Mouse (Mus musculus) stomach, embryonic 14.5 days (tissue): ENCODE results near the gene Cabin1. TPM values are rescaled to one million over a fixed set of nuclear protein-coding genes. Genes with fewer than 3 reads are reported as not detected.

Experiments
- ATAC-seq: fragments of 200-750 bp; cut with Nextera tagmentation; 2 replicates; pipeline ENCODE4 v1.8.0; 2017; ENCODE audit warnings: low read depth, moderate TSS enrichment; ENCODE audit not compliant: insufficient number of reproducible peaks, insufficient read depth, low FRiP score
- H3K27ac ChIP-seq: fragments of 300-500 bp; sonication (generic); 2 replicates; pipeline ENCODE4 v1.5.1; 2014; ENCODE audit warnings: mild to moderate bottlenecking, low read length, moderate library complexity, mixed read lengths
- H3K27me3 ChIP-seq: fragments of 300-500 bp; sonication (generic); 2 replicates; pipeline ENCODE4 v1.6.1; 2014; ENCODE audit warnings: low read length, control low read depth, mixed read lengths; ENCODE audit not compliant: control insufficient read depth, insufficient read depth
- H3K36me3 ChIP-seq: fragments of 300-500 bp; sonication (generic); 2 replicates; pipeline ENCODE4 v1.6.1; 2014; ENCODE audit warnings: mild to moderate bottlenecking, control low read depth, low read length, moderate library complexity, mixed read lengths; ENCODE audit not compliant: control insufficient read depth, insufficient read depth
- H3K4me1 ChIP-seq: fragments of 300-500 bp; sonication (generic); 2 replicates; pipeline ENCODE4 v1.6.1; 2014; ENCODE audit warnings: low read length, control low read depth, mixed read lengths; ENCODE audit not compliant: control insufficient read depth, insufficient read depth
- H3K4me2 ChIP-seq: fragments of 300-500 bp; sonication (generic); replicated peaks from 2 replicates; pipeline ENCODE4 v1.6.1; 2014; ENCODE audit warnings: low read depth, low read length, control low read depth
- H3K4me3 ChIP-seq: fragments of 300-500 bp; sonication (generic); 2 replicates; pipeline ENCODE4 v1.5.1; 2014; ENCODE audit warnings: low read depth, low read length, control low read depth
- H3K9ac ChIP-seq: fragments of 300-500 bp; sonication (generic); replicated peaks from 2 replicates; pipeline ENCODE4 v1.6.1; 2014; ENCODE audit warnings: low read depth, mild to moderate bottlenecking, control low read depth, low read length, moderate library complexity, mixed read lengths
- H3K9me3 ChIP-seq: fragments of 300-500 bp; sonication (generic); 2 replicates; pipeline ENCODE4 v1.6.1; 2016; ENCODE audit warnings: low read depth, low read length, control low read depth; ENCODE audit not compliant: control insufficient read depth
- WGBS: fragments of 180-500 bp; shearing (Covaris S2); extraction: QIAGEN DNeasy Blood & Tissue Kit; methylation state at CpG from one replicate; pipeline ENCODE4 v1.1.7; 2014; 5-methylcytosine and 5-hydroxymethylcytosine counted together
- polyA plus RNA-seq: library from polyadenylated mRNA; unstranded; fragments of >200 nt; fragmentation: Nextera tagmentation; extraction: Ambion mirVana; gene quantifications from 2 replicates; pipeline ENCODE4 v1.2.1, GENCODE M21; 2014

Cabin1 gene
- polyA plus RNA-seq, 1 experiment from 2014 or later = 42.7 TPM

- peak; percentile 81 for ATAC-seq
- peaks cover 57% of the 10 kb centered on the region for H3K36me3 ChIP-seq
- H3K9me3 ChIP-seq = no peaks in the 10 kb centered on the region
- no peaks in the 10 kb centered on the region for H3K27me3 ChIP-seq
- WGBS = 43% methylated on average over 3 of the region's 3 CpGs
- no peak overlapping the region for H3K27ac ChIP-seq
- no peak overlapping the region for H3K4me2 ChIP-seq
- no peak overlapping the region for H3K4me3 ChIP-seq
- no peak overlapping the region for H3K9ac ChIP-seq
- H3K4me1 ChIP-seq = no peaks in the 10 kb centered on the region
Measured at GRCm38 (mm10) chr10:75744017-75744416, 20.1 kb downstream of the Cabin1 start.

GRCm38 (mm10) chr10:75743369-75743768 lies 20.8 kb downstream of the Cabin1 start:
- Histone ChIP-seq H3K4me1 (no peaks in the 10 kb centered on the region), H3K4me3 (no peak overlapping the region), H3K9me3 (no peaks in the 10 kb centered on the region), H3K36me3 (peaks cover 60% of the 10 kb centered on the region), H3K9ac (no peak overlapping the region), H3K27me3 (no peaks in the 10 kb centered on the region), H3K4me2 (no peak overlapping the region), H3K27ac (no peak overlapping the region)
- no peak for ATAC-seq
- WGBS = 95% methylated on average over 12 of the region's 12 CpGs

GRCm38 (mm10) chr10:75740866-75741265 lies 23.3 kb downstream of the Cabin1 start:
- Histone ChIP-seq H3K9ac (no peak overlapping the region), H3K4me2 (no peak overlapping the region), H3K27ac (no peak overlapping the region), H3K4me1 (no peaks in the 10 kb centered on the region), H3K36me3 (peaks cover 63% of the 10 kb centered on the region), H3K9me3 (no peaks in the 10 kb centered on the region), H3K27me3 (no peaks in the 10 kb centered on the region), H3K4me3 (no peak overlapping the region)
- WGBS = 92% methylated on average over 3 of the region's 3 CpGs
- ATAC-seq = no peak

- 89% methylated on average over 7 of the region's 7 CpGs for WGBS
- no peak overlapping the region for H3K4me2 ChIP-seq
- H3K4me3 ChIP-seq = no peak overlapping the region
- no peaks in the 10 kb centered on the region for H3K9me3 ChIP-seq
- H3K27ac ChIP-seq = no peak overlapping the region
- H3K27me3 ChIP-seq = no peaks in the 10 kb centered on the region
- ATAC-seq = no peak
- no peaks in the 10 kb centered on the region for H3K4me1 ChIP-seq
- peaks cover 49% of the 10 kb centered on the region for H3K36me3 ChIP-seq
- H3K9ac ChIP-seq = no peak overlapping the region
Measured at GRCm38 (mm10) chr10:75725449-75725848, 38.7 kb downstream of the Cabin1 start.

- Histone ChIP-seq H3K4me2 (no peak overlapping the region), H3K4me1 (no peaks in the 10 kb centered on the region), H3K9ac (no peak overlapping the region), H3K27me3 (no peaks in the 10 kb centered on the region), H3K36me3 (peaks cover 44% of the 10 kb centered on the region), H3K4me3 (no peak overlapping the region), H3K9me3 (no peaks in the 10 kb centered on the region), H3K27ac (no peak overlapping the region)
- WGBS = 81% methylated on average over 5 of the region's 5 CpGs
- no peak for ATAC-seq
Measured at GRCm38 (mm10) chr10:75720215-75720614, 43.9 kb downstream of the Cabin1 start.

- Histone ChIP-seq H3K27ac (no peak overlapping the region), H3K36me3 (peaks cover 46% of the 10 kb centered on the region; the same call in 1 of the 2 replicates), H3K4me3 (no peak overlapping the region), H3K4me1 (no peaks in the 10 kb centered on the region), H3K27me3 (no peaks in the 10 kb centered on the region), H3K9me3 (no peaks in the 10 kb centered on the region), H3K9ac (no peak overlapping the region), H3K4me2 (no peak overlapping the region)
- ATAC-seq = no peak
- WGBS = 67% methylated on average over 3 of the region's 3 CpGs
Measured at GRCm38 (mm10) chr10:75714795-75715194, 49.3 kb downstream of the Cabin1 start.

- Histone ChIP-seq H3K9ac (no peak overlapping the region), H3K4me1 (no peaks in the 10 kb centered on the region), H3K4me2 (no peak overlapping the region), H3K4me3 (no peak overlapping the region), H3K9me3 (no peaks in the 10 kb centered on the region), H3K27me3 (no peaks in the 10 kb centered on the region), H3K27ac (no peak overlapping the region), H3K36me3 (peaks cover 43% of the 10 kb centered on the region; the same call in 1 of the 2 replicates)
- ATAC-seq = no peak
- WGBS = 89% methylated on average over 11 of the region's 11 CpGs
Measured at GRCm38 (mm10) chr10:75713026-75713425, 51.1 kb downstream of the Cabin1 start.

GRCm38 (mm10) chr10:75710210-75710609 lies 53.9 kb downstream of the Cabin1 start:
- H3K27me3 ChIP-seq = no peaks in the 10 kb centered on the region
- no peak overlapping the region for H3K4me2 ChIP-seq
- H3K4me3 ChIP-seq = no peak overlapping the region
- H3K27ac ChIP-seq = no peak overlapping the region
- H3K4me1 ChIP-seq = no peaks in the 10 kb centered on the region
- H3K36me3 ChIP-seq = peaks cover 38% of the 10 kb centered on the region
- no peak overlapping the region for H3K9ac ChIP-seq
- no peaks in the 10 kb centered on the region for H3K9me3 ChIP-seq
- 91% methylated on average over 2 of the region's 2 CpGs for WGBS
- ATAC-seq = no peak

- Histone ChIP-seq H3K27ac (no peak overlapping the region), H3K9me3 (no peaks in the 10 kb centered on the region), H3K4me2 (no peak overlapping the region), H3K4me3 (no peak overlapping the region), H3K27me3 (no peaks in the 10 kb centered on the region), H3K9ac (no peak overlapping the region), H3K4me1 (no peaks in the 10 kb centered on the region), H3K36me3 (peaks cover 36% of the 10 kb centered on the region)
- WGBS = 91% methylated on average over 9 of the region's 9 CpGs
- no peak for ATAC-seq
Measured at GRCm38 (mm10) chr10:75709261-75709660, 54.9 kb downstream of the Cabin1 start.
